Mouse (Mus musculus): ENCODE measurements at regions not wholly inside any gene's neighbourhood (a gene's known extent, or its start where the extent isn't known, plus 50 kb on each side); places are given as distances from the start of the nearest gene placed in this dataset.

GRCm38 (mm10) chr1:67428398-67428797 is 305.6 kb downstream of the Cps1 start:
- TF ChIP-seq CTCF (IDR thresholded peaks at IDR 0.05; ENCODE audit: low read depth, low read length) (no peak), POLR2A (IDR thresholded peaks at IDR 0.05; ENCODE audit: borderline replicate concordance, low read depth, low read length) (no peak)

Measured in bone marrow macrophage, adult 2 months (primary cell).